ENCODE assay signal across 15 mouse cellular contexts in genomic region chr14:60773476-60773875, GRCm38 (mm10). TPM values are rescaled to one million over a fixed set of nuclear protein-coding genes. Genes with fewer than 3 reads are reported as not detected.
DNase-seq lines count a peak whose midpoint lies in the region; ATAC-seq and TF ChIP-seq lines count a peak whose summit lies in the region.
"Had no signal": no experiment of that assay in that cellular context is flagged by ENCODE, and none has a peak within 500 bp of the region (broad histone marks: within the 10 kb centered on the region; RNA-seq: fewer than 3 reads in every experiment).

No protein-coding gene starts in this region.

- DNase-seq in adrenal gland, postnatal 14 days = peak; percentile 24
- no peak for DNase-seq in adrenal gland, postnatal 10 days
- DNase-seq in liver, adult 2 months (ENCODE audit: extremely low read depth, low read depth, low spot score) = no peak
- DNase-seq in 416B (ENCODE audit: low read depth) (peak; percentile 26), adipocyte (ENCODE audit: low spot score) (no peak)
- no peak for DNase-seq in natural killer cell, adult 2 months (ENCODE audit: low spot score in 2 of 2)
- DNase-seq: adrenal gland, adult 8-10 months; heart, postnatal 14 days had no signal

- no peaks in the 10 kb centered on the region for H3K36me3 ChIP-seq in liver, adult 2 months (ENCODE audit: control insufficient read depth, insufficient read depth, low read length)
- no peaks in the 10 kb centered on the region for H3K36me3 ChIP-seq in liver, embryonic 12.5 days
- H3K36me3 ChIP-seq: embryonic facial prominence, embryonic 12.5 days; liver, embryonic 15.5 days had no signal

- H3K9me3 ChIP-seq in liver, embryonic 12.5 days (replicated peaks) = no peaks in the 10 kb centered on the region
- H3K9me3 ChIP-seq: embryonic facial prominence, embryonic 12.5 days; liver, embryonic 15.5 days had no signal

- H3K4me3 ChIP-seq in liver, adult 2 months (ENCODE audit: insufficient read depth, low read depth, low read length) = no peak overlapping the region
- H3K4me3 ChIP-seq in liver, embryonic 12.5 days = no peak overlapping the region
- no peak overlapping the region for H3K4me3 ChIP-seq in bone marrow, adult 2 months (replicated peaks; ENCODE audit: control insufficient read depth, low read depth, low read length)
- H3K4me3 ChIP-seq: embryonic facial prominence, embryonic 12.5 days; liver, embryonic 15.5 days had no signal

- H3K4me1 ChIP-seq in liver, adult 2 months (ENCODE audit: control insufficient read depth, insufficient read depth, low read length) = no peaks in the 10 kb centered on the region
- 0 out of 2 replicates have a peak, but pooled peaks cover 4% of the 10 kb centered on the region for H3K4me1 ChIP-seq in liver, embryonic 12.5 days
- no peaks in the 10 kb centered on the region; the same call in 1 of the 2 replicates for H3K4me1 ChIP-seq in bone marrow, adult 2 months (ENCODE audit: control insufficient read depth, insufficient read depth, low read length)
- H3K4me1 ChIP-seq: embryonic facial prominence, embryonic 12.5 days had no signal

- no peak for ATAC-seq in liver, embryonic 12.5 days

- no peak for TF ChIP-seq POLR2A in liver, adult 2 months (IDR thresholded peaks at IDR 0.05; ENCODE audit: extremely low read depth, insufficient read depth, low read length)
- no peak for TF ChIP-seq POLR2A in bone marrow, adult 2 months (IDR thresholded peaks at IDR 0.05; ENCODE audit: borderline replicate concordance, control insufficient read depth, low read depth, low read length)

- TF ChIP-seq CTCF in liver, adult 2 months (IDR thresholded peaks at IDR 0.05; ENCODE audit: low read depth, low read length) = peak; percentile 19; the same call in 1 of the 2 replicates
- peak; percentile 32; the same call in 1 of the 2 replicates for TF ChIP-seq CTCF in bone marrow, adult 2 months (IDR thresholded peaks at IDR 0.05; ENCODE audit: control insufficient read depth, insufficient read depth, low read length)

- H3K27me3 ChIP-seq in liver, adult 2 months (ENCODE audit: control insufficient read depth, insufficient read depth, low read length) = no peaks in the 10 kb centered on the region
- H3K27me3 ChIP-seq in liver, embryonic 12.5 days (replicated peaks) = no peaks in the 10 kb centered on the region
- H3K27me3 ChIP-seq: embryonic facial prominence, embryonic 12.5 days; liver, embryonic 15.5 days had no signal

- no peak overlapping the region for H3K27ac ChIP-seq in liver, adult 2 months (replicated peaks; ENCODE audit: insufficient read depth, low read depth, low read length)
- no peak overlapping the region for H3K27ac ChIP-seq in liver, embryonic 12.5 days
- no peak overlapping the region for H3K27ac ChIP-seq in bone marrow, adult 2 months (ENCODE audit: control insufficient read depth, insufficient read depth, low read depth, low read length, poor library complexity)
- H3K27ac ChIP-seq: embryonic facial prominence, embryonic 12.5 days; liver, embryonic 15.5 days had no signal

- H3K9ac ChIP-seq in liver, adult 2 months (ENCODE audit: low read depth, low read length) = no peak overlapping the region
- H3K9ac ChIP-seq in liver, embryonic 12.5 days = no peak overlapping the region
- H3K9ac ChIP-seq: embryonic facial prominence, embryonic 12.5 days; liver, embryonic 15.5 days had no signal

- WGBS in liver, adult 2 months = 83% methylated on average over 2 of the region's 2 CpGs
- WGBS in liver, embryonic 12.5 days (ENCODE audit: insufficient replicate concordance) = 68% methylated on average over 2 of the region's 2 CpGs
- 91% methylated on average over 2 of the region's 2 CpGs for WGBS in bone marrow, adult 2 months

- no peaks in the 10 kb centered on the region for H3K79me2 ChIP-seq in liver, adult 2 months (ENCODE audit: control insufficient read depth, insufficient read depth, low read length)

- H3K4me2 ChIP-seq in liver, embryonic 12.5 days = no peak overlapping the region
- H3K4me2 ChIP-seq: embryonic facial prominence, embryonic 12.5 days; liver, embryonic 15.5 days had no signal

RNA-seq across cellular contexts. Expression of gene C1qtnf9, which starts 5.5 kb away (rescaled TPM):
- total RNA-seq in adrenal gland, postnatal 14 days (2021) = 18.4 and 25.7 TPM in 2 replicates
- total RNA-seq in adrenal gland, postnatal 10 days (2021) = 10 to 100 TPM; 17.0 to 18.9 TPM
- 0.34 and 0.46 TPM in 2 replicates for total RNA-seq in liver, adult 2 months (2014; rRNA removed)
- polyA plus RNA-seq in liver, adult 2 months (2012; rRNA removed) = 0.07 and 0.24 TPM in 2 replicates
- 0.08 and 0.17 TPM in 2 replicates for polyA plus RNA-seq in liver, embryonic 12.5 days (2016; fragmentation: Nextera tagmentation; extraction: Ambion mirVana)
- polyA plus RNA-seq in bone marrow, adult 2 months (2011; ENCODE audit: insufficient read depth, insufficient read length, low replicate concordance, missing spikeins) = 0.68 TPM in 1 of 2 replicates, not detected in the other
- total RNA-seq: granulocyte monocyte progenitor cell, adult 5-6 weeks had no signal
- polyA plus RNA-seq: C2C12; neural tube, embryonic 14.5 days had no signal

RNA-seq across cellular contexts. Expression of gene Mipep, which starts 10.9 kb away (rescaled TPM):
- 53.8 and 54.1 TPM in 2 replicates for total RNA-seq in adrenal gland, postnatal 14 days (2021)
- total RNA-seq in adrenal gland, postnatal 10 days (2021) = 10 to 100 TPM; 52.9 to 57.9 TPM
- total RNA-seq in liver, adult 2 months (2014; rRNA removed) = 26.0 and 30.1 TPM in 2 replicates
- 13.9 and 15.2 TPM in 2 replicates for polyA plus RNA-seq in liver, adult 2 months (2012; rRNA removed)
- 19.2 and 19.9 TPM in 2 replicates for polyA plus RNA-seq in liver, embryonic 12.5 days (2016; fragmentation: Nextera tagmentation; extraction: Ambion mirVana)
- 3.1 and 3.4 TPM in 2 replicates for polyA plus RNA-seq in bone marrow, adult 2 months (2011; ENCODE audit: insufficient read depth, insufficient read length, low replicate concordance, missing spikeins)

Comparison
In these comparisons a context has a peak if more than half of its experiments do, and no peak if none do; other contexts are left out.
1. DNase-seq: peak in adrenal gland, postnatal 14 days (single experiment) and 416B (single experiment); none in adrenal gland, postnatal 10 days (single experiment), liver, adult 2 months (single experiment), adipocyte (single experiment) and natural killer cell, adult 2 months (0 of 2).
2. RNA of gene C1qtnf9, which starts 5.5 kb away (total RNA-seq): 17.0 to 18.9 TPM in adrenal gland, postnatal 10 days and 18.4 to 25.7 TPM in adrenal gland, postnatal 14 days; 0.34 to 0.46 TPM in liver, adult 2 months; every median in the first group is over 10 times any median in the second.